Mouse (Mus musculus) heart, postnatal 0 days (tissue): ENCODE results near the gene Neu4.
"Not testable (repeated sequence)": the region's sequence is repeated elsewhere in the genome, so short reads cannot be mapped to it uniquely, and the experiment has no call there.

Experiments
- CTCF ChIP-seq: IDR thresholded peaks from 2 replicates; pipeline ENCODE4 v1.5.1; 2016; ENCODE audit warnings: antibody characterized with exemption, control low read depth, low read depth
- EP300 ChIP-seq: IDR thresholded peaks from 2 replicates; pipeline ENCODE4 v1.6.1; 2016; ENCODE audit warnings: antibody characterized with exemption, low read depth

DNA sequence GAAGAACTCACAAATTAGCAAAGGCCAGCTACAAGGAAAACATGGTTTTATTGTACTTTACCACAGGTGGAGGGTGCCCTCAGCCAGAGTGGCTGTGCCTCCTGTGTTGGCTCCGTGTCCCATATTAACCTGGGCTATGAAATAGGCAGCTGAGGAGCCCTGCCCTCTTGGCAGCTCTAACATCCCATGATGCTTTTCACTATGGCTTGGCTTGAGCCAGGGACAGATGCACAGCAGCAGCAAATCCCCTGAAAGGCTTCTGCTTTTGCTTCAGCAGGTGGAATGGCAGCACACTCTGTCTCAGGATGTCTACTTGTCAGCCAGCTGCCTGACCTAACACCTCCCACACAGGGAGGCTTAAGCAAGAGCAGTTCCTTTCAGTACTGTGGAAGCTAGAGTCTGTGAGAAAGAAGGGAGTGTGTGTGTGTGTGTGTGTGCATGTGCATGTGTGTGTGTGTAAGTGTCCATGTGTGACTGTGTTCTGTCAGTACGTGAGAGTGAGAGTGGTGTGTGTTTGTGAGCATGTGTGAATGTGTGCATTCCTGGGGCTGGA lies 14.2 kb upstream of the Neu4 start:
- not testable (repeated sequence) for TF ChIP-seq EP300, CTCF
